Mouse (Mus musculus) adrenal gland, adult (tissue): Measurements from ENCODE around the gene Hsbp1.
A peak's percentile ranks its signal among the peaks of the same experiment; 100 is the strongest.

Experiments used
- DNase-seq, 2 experiments: peaks; one replicate each; pipeline ENCODE4 v3.0.0; 2022 to 2023; ENCODE audit warnings: low spot score in 1 of 2; ENCODE audit not compliant: inconsistent age in 2 of 2

The Hsbp1 gene

DNA sequence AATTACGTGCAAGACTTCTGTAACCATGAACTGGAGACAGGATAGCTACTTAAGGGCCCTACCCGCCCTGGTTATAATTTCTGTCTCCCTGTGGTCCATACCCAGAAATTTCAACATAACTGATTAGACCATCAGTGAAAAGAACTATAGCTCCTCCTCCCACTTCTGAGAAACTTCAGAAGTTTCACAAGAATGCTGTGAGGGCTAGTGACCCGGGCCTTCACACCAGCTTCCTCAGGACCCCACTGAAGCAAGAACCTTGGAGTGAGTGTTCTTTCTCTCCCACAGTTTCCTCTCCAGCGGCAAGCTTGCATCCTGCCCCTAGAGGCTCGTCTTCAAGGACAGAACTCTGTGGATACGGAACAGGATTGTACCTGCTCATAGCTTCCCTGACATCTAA, 41.6 kb downstream of the Hsbp1 start:
- no peak for DNase-seq

DNA sequence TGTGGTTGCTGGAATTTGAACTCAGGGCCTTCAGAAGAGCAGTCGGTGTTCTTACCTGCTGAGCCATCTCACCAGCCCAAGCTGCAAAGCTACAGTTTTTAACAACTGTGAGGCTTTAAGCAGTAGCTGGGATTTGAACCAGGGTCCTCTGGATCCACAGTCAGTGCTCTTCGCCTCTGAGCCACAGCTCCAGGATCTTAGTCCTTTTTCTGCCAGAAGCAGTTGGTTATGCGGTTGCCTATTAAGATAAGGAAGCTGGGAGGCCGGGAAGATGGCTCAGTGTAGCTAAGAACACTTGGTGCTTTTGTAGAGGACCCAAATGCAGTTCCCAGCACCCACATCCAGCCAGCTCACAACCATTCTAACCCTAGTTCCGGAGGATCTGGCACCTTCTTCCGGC, 42.7 kb downstream of the Hsbp1 start:
- no peak for DNase-seq

DNA sequence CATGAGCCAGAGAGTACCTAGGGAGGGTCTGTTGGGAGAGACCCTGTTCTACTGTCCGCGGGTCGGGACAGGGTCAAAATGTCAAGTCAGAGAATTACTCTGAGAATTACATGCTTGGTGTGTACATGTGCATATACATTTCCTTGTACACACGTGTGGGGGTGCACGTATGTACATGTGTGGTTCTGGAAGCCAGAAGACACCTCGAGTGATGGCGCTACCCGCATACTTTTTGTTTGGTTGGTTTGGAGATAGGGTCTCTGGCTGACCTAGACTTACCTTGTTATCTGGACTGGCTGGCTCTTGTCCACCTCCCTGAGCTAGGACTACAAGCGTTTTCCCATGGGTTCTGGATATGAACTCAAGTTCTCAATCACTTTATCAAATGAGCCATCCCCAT, 49.8 kb downstream of the Hsbp1 start:
- peak in 1 of 2 experiments; percentile 35 for DNase-seq

DNA sequence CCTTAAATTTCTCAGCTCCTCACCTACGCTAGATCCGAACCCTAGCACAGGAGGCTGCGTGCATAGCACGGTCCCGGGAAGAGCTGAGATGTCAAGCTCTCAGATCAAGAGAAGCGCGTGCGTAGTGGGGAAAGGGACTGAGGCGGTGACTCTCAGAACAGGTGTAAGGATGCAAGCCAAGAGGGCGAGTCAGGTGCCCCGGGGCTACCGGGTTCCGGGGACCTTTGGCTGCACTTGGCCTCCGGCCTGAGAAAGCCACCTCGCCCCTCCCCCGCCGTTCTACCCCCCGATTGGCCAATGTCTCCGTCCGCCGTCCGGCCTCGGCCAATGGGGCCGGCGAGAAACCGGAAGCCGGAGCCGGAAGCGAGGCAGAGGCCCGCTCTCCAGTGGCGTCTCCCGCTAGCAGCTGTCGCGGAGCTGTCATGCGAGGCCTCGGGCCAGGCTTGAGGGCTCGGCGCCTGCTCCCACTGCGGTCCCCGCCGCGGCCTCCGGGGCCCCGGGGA, 50.3 kb downstream of the Hsbp1 start, which contains the start of gene Mlycd:
Gene Mlycd (plus strand): TSS at position 355 of the 503 bp plus-strand sequence.
- DNase-seq: peak; percentile 95 to 98

DNA sequence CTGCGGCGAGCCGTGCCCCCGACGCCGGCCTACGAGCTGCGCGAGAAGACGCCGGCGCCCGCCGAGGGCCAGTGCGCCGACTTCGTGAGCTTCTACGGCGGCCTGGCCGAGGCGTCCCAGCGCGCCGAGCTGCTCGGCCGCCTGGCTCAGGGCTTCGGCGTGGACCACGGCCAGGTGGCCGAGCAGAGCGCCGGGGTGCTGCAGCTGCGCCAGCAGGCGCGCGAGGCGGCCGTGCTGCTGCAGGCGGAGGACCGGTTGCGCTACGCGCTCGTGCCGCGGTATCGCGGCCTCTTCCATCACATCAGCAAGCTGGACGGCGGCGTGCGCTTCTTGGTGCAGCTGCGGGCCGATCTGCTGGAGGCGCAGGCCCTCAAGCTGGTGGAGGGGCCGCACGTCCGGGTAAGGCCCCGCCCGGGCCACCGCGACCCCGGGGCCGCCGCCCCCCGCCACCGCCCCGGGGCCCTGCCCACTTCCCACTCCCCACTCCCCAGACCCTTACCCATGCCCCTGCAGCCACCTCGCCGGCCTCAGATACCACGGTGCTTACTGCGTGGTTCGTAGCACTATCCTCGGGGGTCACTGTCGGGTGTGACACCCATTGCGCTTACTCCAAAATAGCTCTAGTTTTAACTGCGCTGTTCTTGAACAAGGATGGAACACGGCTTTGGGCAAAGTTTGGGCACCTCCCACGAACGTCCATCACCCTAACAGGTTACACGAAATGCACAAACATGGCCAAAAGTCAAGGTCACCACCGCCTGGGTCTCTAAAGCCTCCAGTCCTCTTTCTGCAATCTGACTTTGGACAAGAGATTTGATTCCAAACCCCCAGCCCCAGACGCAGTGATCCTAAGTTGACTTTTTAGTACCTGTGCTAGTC, 51.0 kb downstream of the Hsbp1 start:
- peak in 1 of 2 experiments; percentile 67 for DNase-seq
